Mouse (Mus musculus) heart, adult 11 months (tissue): ENCODE results near the gene Timm10b.

Source experiments
- DNase-seq: peaks from one replicate; pipeline ENCODE4 v3.0.0; 2022

Timm10b gene

DNA sequence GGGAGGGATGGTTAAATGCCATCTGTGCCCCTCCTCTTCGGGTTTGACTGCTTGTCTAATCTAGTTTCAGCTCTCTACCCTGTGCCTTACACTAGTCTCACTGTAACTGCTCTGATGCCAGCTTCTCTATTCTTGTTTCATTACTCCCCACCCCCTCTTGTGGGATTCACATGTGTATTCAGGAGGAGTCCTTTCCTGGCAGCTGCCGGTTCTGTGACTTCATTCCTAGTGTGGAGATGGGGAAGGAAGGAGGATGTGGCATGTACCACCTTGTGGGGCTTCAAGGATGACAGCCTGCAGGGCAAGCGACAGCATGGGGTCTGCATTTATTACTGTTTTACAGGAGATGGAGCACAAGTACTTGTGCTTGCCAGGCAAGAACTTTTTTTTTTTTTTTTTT lies 2.1 kb downstream of the Timm10b start:
- peak; percentile 90 for DNase-seq

DNA sequence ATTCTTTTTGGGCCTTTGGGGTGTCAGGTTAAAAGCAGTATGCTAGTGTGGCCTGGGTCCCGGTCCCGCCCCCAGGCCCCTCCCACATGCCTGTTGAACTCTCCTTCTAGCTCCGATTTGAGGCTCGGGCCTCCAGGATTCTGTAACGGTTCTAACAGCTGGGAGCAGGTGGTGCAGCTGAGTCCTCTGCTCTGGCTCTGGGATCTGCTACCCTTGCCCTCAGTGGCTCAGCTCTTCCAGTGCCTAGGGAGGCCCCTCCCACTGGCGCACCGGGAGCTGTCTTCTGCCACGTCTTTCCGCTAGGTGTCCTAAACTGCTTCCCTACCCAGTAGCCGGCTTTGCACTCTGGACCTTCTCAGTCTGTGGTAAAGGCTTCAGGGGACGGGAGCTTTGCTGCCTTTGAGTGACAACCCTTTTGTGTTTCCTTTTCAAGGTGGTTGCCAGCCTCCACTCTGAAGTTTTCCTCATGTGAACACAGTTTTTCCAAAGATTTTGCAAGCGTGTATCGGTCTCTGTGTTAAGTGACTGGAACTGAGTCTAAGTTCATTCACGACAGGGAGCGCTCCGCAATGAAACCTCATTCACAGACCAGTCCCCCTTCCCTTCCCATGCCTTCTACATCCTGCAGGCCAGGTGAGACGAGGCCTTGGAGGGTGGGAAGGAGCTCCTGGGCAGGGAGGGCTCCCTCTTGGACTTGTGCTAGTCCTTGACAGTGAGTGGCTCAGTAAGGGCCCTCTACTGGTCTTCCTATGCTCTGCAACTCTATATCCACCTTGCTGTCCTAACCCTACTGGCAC lies 11.0 kb downstream of the Timm10b start, which contains the start of gene Dnhd1:
TSS of gene Dnhd1 (plus strand) at position 189 of the 797 bp plus-strand sequence.
- peak; percentile 98 for DNase-seq

- DNase-seq, result peak; percentile 69
Observed at GRCm38 (mm10) chr7:105685541-105686197, 45.8 kb downstream of the Timm10b start.

GRCm38 (mm10) chr7:105690875-105691274 lies 51.0 kb downstream of the Timm10b start:
- peak; percentile 92 for DNase-seq
